Mouse (Mus musculus) neural tube, postnatal 0 days (tissue): ENCODE data around the gene Supt5. TPM values are rescaled to one million over a fixed set of nuclear protein-coding genes. Genes with fewer than 3 reads are reported as not detected.

Experiments
- polyA plus RNA-seq: library from polyadenylated mRNA; unstranded; fragments of >200 nt; fragmentation: Nextera tagmentation; extraction: Ambion mirVana; gene quantifications from 2 replicates; pipeline ENCODE4 v1.2.1, GENCODE M21; 2015

Gene Supt5
- polyA plus RNA-seq: 64.4 and 73.7 TPM in 2 replicates

GRCm38 (mm10) chr7:28338108-28338998, at the start of gene Supt5:
Gene Supt5 (minus strand): TSS chr7:28338746.

GRCm38 (mm10) chr7:28380237-28381016, 41.9 kb upstream of the Supt5 start, which contains the start of gene Zfp36:
Gene Zfp36 (minus strand): TSS chr7:28380253.

GRCm38 (mm10) chr7:28372251-28373108, 33.9 kb upstream of the Supt5 start, which contains the start of gene Plekhg2:
Gene Plekhg2 (minus strand): TSS chr7:28372599.

GRCm38 (mm10) chr7:28350155-28350883, 11.8 kb upstream of the Supt5 start, which contains the start of gene Rps16:
Gene Rps16 (plus strand): TSS chr7:28350652.

GRCm38 (mm10) chr7:28311926-28312543, 26.5 kb downstream of the Supt5 start, which contains the start of gene Timm50:
Gene Timm50 (minus strand): TSS chr7:28312072.

GRCm38 (mm10) chr7:28301616-28302433, 36.7 kb downstream of the Supt5 start, which contains the start of gene Dll3:
Gene Dll3 (minus strand): TSS chr7:28302238.

GRCm38 (mm10) chr7:28290638-28291590, 47.6 kb downstream of the Supt5 start, which contains the start of gene Selenov:
Gene Selenov (minus strand): TSS chr7:28291186.

GRCm38 (mm10) chr7:28277615-28278278, 60.8 kb downstream of the Supt5 start, which contains the start of gene Eid2b:
Gene Eid2b (plus strand): TSS chr7:28277739.

GRCm38 (mm10) chr7:28267129-28268041, 71.2 kb downstream of the Supt5 start, which contains the start of gene Eid2:
Gene Eid2 (plus strand): TSS chr7:28267881.

Other genes starting within 250 kb of the Supt5 start
- 0.06 and 0.09 TPM in 2 replicates for gene 9530053A07Rik, start 209.3 kb downstream of the Supt5 start, polyA plus RNA-seq
- gene Fbl, start 169.0 kb downstream of the Supt5 start, polyA plus RNA-seq: 61.6 and 68.4 TPM in 2 replicates
- gene Dyrk1b, start 159.3 kb downstream of the Supt5 start, polyA plus RNA-seq: 10.0 and 11.1 TPM in 2 replicates
- gene Eid2, start 70.9 kb downstream of the Supt5 start, polyA plus RNA-seq: 32.0 and 49.2 TPM in 2 replicates
- gene Eid2b, start 61.0 kb downstream of the Supt5 start, polyA plus RNA-seq: 43.2 and 45.7 TPM in 2 replicates
- 5.1 and 6.7 TPM in 2 replicates for gene Selenov, start 47.6 kb downstream of the Supt5 start, polyA plus RNA-seq
- gene Dll3, start 36.5 kb downstream of the Supt5 start, polyA plus RNA-seq: 20.4 and 21.8 TPM in 2 replicates
- gene Timm50, start 26.7 kb downstream of the Supt5 start, polyA plus RNA-seq: 109 and 129 TPM in 2 replicates
- 524 and 613 TPM in 2 replicates for gene Rps16, start 11.9 kb upstream of the Supt5 start, polyA plus RNA-seq
- gene Plekhg2, start 33.9 kb upstream of the Supt5 start, polyA plus RNA-seq: 10.8 and 13.7 TPM in 2 replicates
- 3.9 and 4.1 TPM in 2 replicates for gene Zfp36, start 41.5 kb upstream of the Supt5 start, polyA plus RNA-seq
- gene Med29, start 54.0 kb upstream of the Supt5 start, polyA plus RNA-seq: 48.8 and 49.0 TPM in 2 replicates
- 75.7 and 90.9 TPM in 2 replicates for gene Paf1, start 54.2 kb upstream of the Supt5 start, polyA plus RNA-seq
- 6.6 and 8.3 TPM in 2 replicates for gene Gmfg, start 98.7 kb upstream of the Supt5 start, polyA plus RNA-seq
- 20.6 and 22.6 TPM in 2 replicates for gene Lrfn1, start 113.2 kb upstream of the Supt5 start, polyA plus RNA-seq
- not detected in 2 replicates for gene Ifnl2, start 171.7 kb upstream of the Supt5 start, polyA plus RNA-seq
- not detected in 2 replicates for gene Ifnl3, start 184.1 kb upstream of the Supt5 start, polyA plus RNA-seq
- not detected in 2 replicates for gene Sycn, start 202.1 kb upstream of the Supt5 start, polyA plus RNA-seq
- gene Nccrp1, start 208.5 kb upstream of the Supt5 start, polyA plus RNA-seq: 0.39 and 0.80 TPM in 2 replicates